Mouse (Mus musculus) Patski (cell line): ENCODE results near the gene Camta1. TPM values are rescaled to one million over a fixed set of nuclear protein-coding genes. Genes with fewer than 3 reads are reported as not detected.

Source experiments
- ATAC-seq: fragments of 100-300 bp; one replicate; pipeline ENCODE4 v1.8.0; 2021
- CTCF ChIA-PET: fragments of 350-600 bp; sonication (Branson Sonifier 250); formaldehyde crosslinking; loops from one replicate; lab custom pipeline; 2022; ENCODE audit warnings: inconsistent platforms; lab: Charles Lee
- POLR2A ChIA-PET: fragments of 350-600 bp; sonication (Branson Sonifier 250); formaldehyde crosslinking; loops from one replicate; lab custom pipeline; 2022; ENCODE audit warnings: antibody characterized with exemption, inconsistent platforms; lab: Charles Lee
- DNase-seq: peaks from one replicate; pipeline ENCODE4 v3.0.0-alpha.2; 2011; ENCODE audit warnings: low read depth, low spot score
- H3K27me3 ChIP-seq: fragments of 371-371 bp; one replicate; pipeline ENCODE4 v1.5.1; 2021
- CTCF ChIP-seq: fragments of 100-300 bp; IDR thresholded peaks from one replicate; pipeline ENCODE4 v1.5.1; 2021
- in situ Hi-C: fragments of 300-500 bp; cut with MboI; formaldehyde crosslinking; loops from 3 replicates; pipeline ENCODE4 v1.11.1; 2018; ENCODE audit warnings: low pct_unique_long_range_greater_than_20kb, mixed read lengths
- polyA plus RNA-seq: library from polyadenylated mRNA; unstranded; gene quantifications from one replicate; pipeline ENCODE4 v1.2.3, GENCODE M21; 2021

Gene Camta1
- polyA plus RNA-seq, 1 experiment from 2014 or later, result 28.0 TPM

- H3K27me3 ChIP-seq, result peaks cover 8% of the 10 kb centered on the region
- ChIA-PET CTCF (no interaction called here), POLR2A (interaction anchor here (0.6 kb wide), 1 partner anchor 53 kb away, joined by 4 read pairs; no protein-coding TSS in a partner anchor)
- TF ChIP-seq CTCF, result no peak
- no peak for DNase-seq
- in situ Hi-C loops, result loop anchor here (25.0 kb wide), 1 partner anchor 738 kb away; no protein-coding TSS in a partner anchor
- ATAC-seq, result no peak
These were observed 38.2 kb upstream of the Camta1 start for GRCm38 (mm10) chr4:151899707-151900384.

GRCm38 (mm10) chr4:151898600-151899245 lies 37.0 kb upstream of the Camta1 start:
- ChIA-PET POLR2A (interaction anchor here (0.6 kb wide), 1 partner anchor 52 kb away, joined by 4 read pairs; no protein-coding TSS in a partner anchor), CTCF (no interaction called here)
- ATAC-seq (no peak), DNase-seq (no peak)
- peaks cover 8% of the 10 kb centered on the region for H3K27me3 ChIP-seq
- in situ Hi-C loops, result loop anchor here (25.0 kb wide), 1 partner anchor 736 kb away; no protein-coding TSS in a partner anchor
- no peak for TF ChIP-seq CTCF

- ATAC-seq, result no peak
These were observed 35.5 kb upstream of the Camta1 start for GRCm38 (mm10) chr4:151897069-151897617.

GRCm38 (mm10) chr4:151895624-151896023 lies 33.9 kb upstream of the Camta1 start:
- POLR2A ChIA-PET, result no interaction called here
- peaks cover 2% of the 10 kb centered on the region for H3K27me3 ChIP-seq
- CTCF ChIA-PET, result no interaction called here
- no peak for DNase-seq
- no peak for ATAC-seq
- TF ChIP-seq CTCF, result no peak
- in situ Hi-C loops, result loop anchor here (25.0 kb wide), 1 partner anchor 733 kb away; no protein-coding TSS in a partner anchor

More at GRCm38 (mm10) chr4:151897069-151897617, 35.5 kb upstream of the Camta1 start:
- peaks cover 4% of the 10 kb centered on the region for H3K27me3 ChIP-seq
- TF ChIP-seq CTCF, result no peak
- in situ Hi-C loops, result loop anchor here (25.0 kb wide), 1 partner anchor 735 kb away; no protein-coding TSS in a partner anchor
- ChIA-PET CTCF (no interaction called here), POLR2A (no interaction called here)
- DNase-seq, result no peak

GRCm38 (mm10) chr4:151894926-151895325 lies 33.2 kb upstream of the Camta1 start:
- H3K27me3 ChIP-seq, result peaks cover 7% of the 10 kb centered on the region
- in situ Hi-C loops, result loop anchor here (25.0 kb wide), 1 partner anchor 733 kb away; no protein-coding TSS in a partner anchor
- CTCF ChIA-PET, result no interaction called here
- no peak for TF ChIP-seq CTCF
- ATAC-seq, result no peak
- DNase-seq, result no peak
- POLR2A ChIA-PET, result no interaction called here

GRCm38 (mm10) chr4:151893241-151893640 lies 31.6 kb upstream of the Camta1 start:
- in situ Hi-C loops, result loop anchor here (25.0 kb wide), 1 partner anchor 731 kb away; no protein-coding TSS in a partner anchor
- no peak for ATAC-seq
- DNase-seq, result no peak
- POLR2A ChIA-PET, result no interaction called here
- no peak for TF ChIP-seq CTCF
- CTCF ChIA-PET, result no interaction called here
- peaks cover 11% of the 10 kb centered on the region for H3K27me3 ChIP-seq

GRCm38 (mm10) chr4:151881590-151881989 lies 19.9 kb upstream of the Camta1 start:
- peaks cover under 1% of the 10 kb centered on the region for H3K27me3 ChIP-seq
- no peak for TF ChIP-seq CTCF
- in situ Hi-C loops, result loop anchor here (25.0 kb wide), 1 partner anchor 719 kb away; no protein-coding TSS in a partner anchor
- ChIA-PET CTCF (no interaction called here), POLR2A (no interaction called here)
- DNase-seq (no peak), ATAC-seq (no peak)

GRCm38 (mm10) chr4:151880044-151880690 lies 18.5 kb upstream of the Camta1 start:
- ATAC-seq (no peak), DNase-seq (no peak)
- ChIA-PET POLR2A (no interaction called here), CTCF (no interaction called here)
- H3K27me3 ChIP-seq, result peaks cover 11% of the 10 kb centered on the region
- TF ChIP-seq CTCF, result no peak
- in situ Hi-C loops, result loop anchor here (25.0 kb wide), 1 partner anchor 718 kb away; no protein-coding TSS in a partner anchor

GRCm38 (mm10) chr4:151876400-151876799 lies 14.7 kb upstream of the Camta1 start:
- TF ChIP-seq CTCF, result no peak
- ChIA-PET POLR2A (no interaction called here), CTCF (no interaction called here)
- H3K27me3 ChIP-seq, result peaks cover 18% of the 10 kb centered on the region
- ATAC-seq, result no peak
- in situ Hi-C loops, result loop anchor here (25.0 kb wide), 1 partner anchor 714 kb away; no protein-coding TSS in a partner anchor
- no peak for DNase-seq

- ChIA-PET CTCF (no interaction called here), POLR2A (no interaction called here)
- no peaks in the 10 kb centered on the region for H3K27me3 ChIP-seq
- no peak for TF ChIP-seq CTCF
- ATAC-seq (no peak), DNase-seq (no peak)
- in situ Hi-C loops, result loop anchor here (10.0 kb wide), 1 partner anchor 61 kb away; no protein-coding TSS in a partner anchor
These were observed 1.8 kb upstream of the Camta1 start for GRCm38 (mm10) chr4:151863511-151863910.
